Mouse (Mus musculus) erythroblast, embryonic 14.5 days (primary cell): ENCODE measurements around the gene Itm2b. TPM values are rescaled to one million over a fixed set of nuclear protein-coding genes. Genes with fewer than 3 reads are reported as not detected.

Experiments used
- H3K27me3 ChIP-seq: 2 replicates; pipeline ENCODE4 v1.6.1; 2012; ENCODE audit warnings: inconsistent platforms; ENCODE audit not compliant: control insufficient read depth
- H3K36me3 ChIP-seq: 2 replicates; pipeline ENCODE4 v1.6.1; 2012; ENCODE audit warnings: mild to moderate bottlenecking, inconsistent platforms; ENCODE audit not compliant: control insufficient read depth
- H3K4me1 ChIP-seq: 2 replicates; pipeline ENCODE4 v1.6.1; 2012; ENCODE audit warnings: inconsistent platforms; ENCODE audit not compliant: control insufficient read depth
- H3K4me3 ChIP-seq: replicated peaks from 2 replicates; pipeline ENCODE3; 2012; ENCODE audit warnings: moderate library complexity, mild to moderate bottlenecking, inconsistent platforms
- H3K9me3 ChIP-seq: 2 replicates; pipeline ENCODE4 v1.6.1; 2012; ENCODE audit warnings: low read length, inconsistent platforms, mixed read lengths; ENCODE audit not compliant: control insufficient read depth
- GATA1 ChIP-seq: IDR thresholded peaks from 2 replicates; pipeline ENCODE4 v1.6.1; 2012; ENCODE audit warnings: low read length, inconsistent platforms, mixed read lengths
- TAL1 ChIP-seq: IDR thresholded peaks from 3 replicates; pipeline ENCODE4 v1.6.1; 2012; ENCODE audit warnings: low read length, inconsistent platforms, mixed read lengths
- polyA plus RNA-seq: library from polyadenylated mRNA; stranded (reverse); fragments of >175 nt; gene quantifications from 2 replicates; pipeline ENCODE4 v1.2.3, GENCODE M21; 2012

The Itm2b gene
- polyA plus RNA-seq, 1 experiment: 10.0 TPM

GRCm38 (mm10) chr14:73363782-73364181, 21.3 kb downstream of the Itm2b start:
- H3K36me3 ChIP-seq: peaks cover 98% of the 10 kb centered on the region
- H3K4me3 ChIP-seq: no peak overlapping the region
- TF ChIP-seq GATA1 (no peak), TAL1 (no peak)
- H3K9me3 ChIP-seq: no peaks in the 10 kb centered on the region
- no peaks in the 10 kb centered on the region for H3K4me1 ChIP-seq
- H3K27me3 ChIP-seq: no peaks in the 10 kb centered on the region

GRCm38 (mm10) chr14:73354700-73355099, 30.4 kb downstream of the Itm2b start:
- H3K9me3 ChIP-seq: no peaks in the 10 kb centered on the region
- no peak for TF ChIP-seq GATA1
- no peak for TF ChIP-seq TAL1
- H3K27me3 ChIP-seq: no peaks in the 10 kb centered on the region
- H3K36me3 ChIP-seq: peaks cover 36% of the 10 kb centered on the region
- no peaks in the 10 kb centered on the region for H3K4me1 ChIP-seq
- no peak overlapping the region for H3K4me3 ChIP-seq

GRCm38 (mm10) chr14:73351118-73351517, 34.0 kb downstream of the Itm2b start:
- H3K36me3 ChIP-seq: peaks cover 6% of the 10 kb centered on the region
- TF ChIP-seq TAL1: no peak
- TF ChIP-seq GATA1: no peak

GRCm38 (mm10) chr14:73350029-73350428, 35.1 kb downstream of the Itm2b start:
- Histone ChIP-seq H3K27me3 (no peaks in the 10 kb centered on the region), H3K9me3 (no peaks in the 10 kb centered on the region), H3K4me1 (peaks cover 2% of the 10 kb centered on the region; the same call in 1 of the 2 replicates), H3K4me3 (no peak overlapping the region), H3K36me3 (peaks cover 4% of the 10 kb centered on the region)
- TF ChIP-seq GATA1 (no peak), TAL1 (no peak)

More at GRCm38 (mm10) chr14:73351118-73351517, 34.0 kb downstream of the Itm2b start:
- no peaks in the 10 kb centered on the region for H3K9me3 ChIP-seq
- H3K27me3 ChIP-seq: no peaks in the 10 kb centered on the region
- no peak overlapping the region for H3K4me3 ChIP-seq
- peaks cover 2% of the 10 kb centered on the region; the same call in 1 of the 2 replicates for H3K4me1 ChIP-seq

GRCm38 (mm10) chr14:73349061-73349670, 35.9 kb downstream of the Itm2b start:
- TF ChIP-seq TAL1: no peak
- no peak for TF ChIP-seq GATA1
- peaks cover 2% of the 10 kb centered on the region; the same call in 1 of the 2 replicates for H3K36me3 ChIP-seq

GRCm38 (mm10) chr14:73347302-73347701, 37.8 kb downstream of the Itm2b start:
- Histone ChIP-seq H3K9me3 (no peaks in the 10 kb centered on the region), H3K4me1 (peaks cover 2% of the 10 kb centered on the region; the same call in 1 of the 2 replicates), H3K27me3 (no peaks in the 10 kb centered on the region), H3K4me3 (no peak overlapping the region), H3K36me3 (no peaks in the 10 kb centered on the region; the same call in 1 of the 2 replicates)
- TF ChIP-seq GATA1 (no peak), TAL1 (no peak)

More at GRCm38 (mm10) chr14:73349061-73349670, 35.9 kb downstream of the Itm2b start:
- H3K4me1 ChIP-seq: peaks cover 2% of the 10 kb centered on the region; the same call in 1 of the 2 replicates
- no peaks in the 10 kb centered on the region for H3K9me3 ChIP-seq
- no peaks in the 10 kb centered on the region for H3K27me3 ChIP-seq
- no peak overlapping the region for H3K4me3 ChIP-seq

GRCm38 (mm10) chr14:73345614-73346013, 39.5 kb downstream of the Itm2b start:
- TF ChIP-seq TAL1 (no peak), GATA1 (no peak)
- H3K9me3 ChIP-seq: no peaks in the 10 kb centered on the region
- H3K4me3 ChIP-seq: no peak overlapping the region
- H3K36me3 ChIP-seq: no peaks in the 10 kb centered on the region; the same call in 1 of the 2 replicates
- no peaks in the 10 kb centered on the region for H3K27me3 ChIP-seq
- peaks cover 2% of the 10 kb centered on the region; the same call in 1 of the 2 replicates for H3K4me1 ChIP-seq

GRCm38 (mm10) chr14:73340051-73340755, 44.9 kb downstream of the Itm2b start:
- H3K36me3 ChIP-seq: no peaks in the 10 kb centered on the region
- no peaks in the 10 kb centered on the region for H3K9me3 ChIP-seq
- H3K4me3 ChIP-seq: no peak overlapping the region
- no peaks in the 10 kb centered on the region for H3K4me1 ChIP-seq
- TF ChIP-seq TAL1 (no peak), GATA1 (no peak)
- H3K27me3 ChIP-seq: peaks cover under 1% of the 10 kb centered on the region; the same call in 1 of the 2 replicates

- no peaks in the 10 kb centered on the region for H3K36me3 ChIP-seq
- H3K4me3 ChIP-seq: no peak overlapping the region
- no peak for TF ChIP-seq TAL1
- TF ChIP-seq GATA1: no peak
- H3K4me1 ChIP-seq: no peaks in the 10 kb centered on the region
- peaks cover 3% of the 10 kb centered on the region; the same call in 1 of the 2 replicates for H3K27me3 ChIP-seq
- H3K9me3 ChIP-seq: no peaks in the 10 kb centered on the region
Observed at GRCm38 (mm10) chr14:73339615-73340014, 45.5 kb downstream of the Itm2b start.
